Mouse (Mus musculus) layer of hippocampus, adult 9-10 months (tissue): ENCODE results near the gene Atp6v0d1.

ENCODE experiments used
- DNase-seq: peaks from one replicate; pipeline ENCODE4 v3.0.0; 2022; ENCODE audit warnings: low spot score

Atp6v0d1 gene

DNA sequence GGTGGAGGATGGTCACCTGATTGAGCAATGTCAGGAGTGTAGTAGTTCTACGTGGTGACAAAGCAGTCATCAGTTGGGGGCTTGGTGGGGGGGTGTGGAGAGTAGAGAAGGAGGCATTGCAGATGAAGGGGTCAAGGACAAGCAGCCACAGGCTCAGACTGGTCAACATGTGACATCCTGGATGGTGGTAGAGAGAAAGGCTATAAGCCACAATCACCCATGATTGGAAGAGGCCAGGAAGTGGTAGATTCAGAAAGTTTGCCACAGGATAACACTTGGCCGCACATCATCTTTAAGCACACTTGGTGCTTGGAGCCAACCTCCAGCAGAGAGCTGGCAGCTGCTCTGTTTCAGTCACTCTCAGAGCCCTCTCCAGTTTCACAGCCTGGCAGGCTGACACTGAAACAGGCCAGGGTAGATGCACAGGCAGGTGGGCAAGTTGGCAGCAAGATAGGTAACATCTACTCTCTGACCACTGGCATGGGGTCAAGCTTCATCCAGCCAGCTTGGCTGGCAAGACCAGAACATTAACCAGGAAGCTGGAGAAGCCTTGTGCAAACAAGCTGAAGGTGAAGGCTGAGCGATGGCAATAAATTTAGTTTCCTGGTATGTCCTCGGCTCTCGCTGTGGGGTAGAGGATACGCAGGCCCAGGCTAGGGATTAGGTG, 28.7 kb downstream of the Atp6v0d1 start:
- DNase-seq, result no peak

DNA sequence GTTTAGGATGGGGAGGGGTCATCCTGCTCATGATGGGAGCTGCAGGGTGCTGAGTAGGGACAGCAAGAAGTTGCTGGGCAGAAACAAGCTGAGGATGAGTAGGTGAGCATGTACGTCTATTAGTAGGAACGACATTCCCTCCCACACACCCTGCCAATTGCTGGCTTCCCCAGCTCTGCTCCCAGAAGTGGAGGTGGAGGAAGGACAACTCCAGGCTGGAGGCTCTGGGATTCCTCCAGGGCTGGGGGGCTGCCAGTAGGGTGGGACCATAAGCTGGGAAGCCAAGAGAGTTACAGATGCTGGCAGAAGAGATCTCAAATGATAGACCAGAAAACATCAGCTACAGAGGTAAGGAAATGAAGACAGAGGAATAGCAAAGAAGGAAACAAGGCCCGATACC, 29.3 kb downstream of the Atp6v0d1 start:
- no peak for DNase-seq

DNA sequence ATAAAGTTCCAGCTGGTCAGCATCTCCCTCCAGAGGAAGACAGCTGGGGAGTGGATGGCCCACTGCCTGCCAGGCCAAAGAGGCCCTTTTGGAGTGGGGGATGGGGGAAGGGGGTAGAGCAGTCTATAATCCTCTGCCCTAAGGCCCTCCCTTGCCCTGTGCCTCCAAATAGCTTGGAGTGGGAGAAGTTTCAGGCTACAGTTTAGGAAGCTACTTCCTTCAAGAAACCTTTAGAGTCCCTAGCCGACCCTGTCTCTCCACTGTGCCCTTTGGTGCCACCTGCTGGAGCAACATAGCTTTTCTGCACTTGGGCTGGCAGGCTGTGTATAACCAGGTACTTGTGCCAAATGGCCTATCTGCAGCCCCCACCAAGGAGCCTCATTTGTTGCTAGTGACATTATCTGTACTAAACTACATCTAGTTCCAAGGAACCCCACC, 31.9 kb downstream of the Atp6v0d1 start:
- peak; percentile 31 for DNase-seq

DNA sequence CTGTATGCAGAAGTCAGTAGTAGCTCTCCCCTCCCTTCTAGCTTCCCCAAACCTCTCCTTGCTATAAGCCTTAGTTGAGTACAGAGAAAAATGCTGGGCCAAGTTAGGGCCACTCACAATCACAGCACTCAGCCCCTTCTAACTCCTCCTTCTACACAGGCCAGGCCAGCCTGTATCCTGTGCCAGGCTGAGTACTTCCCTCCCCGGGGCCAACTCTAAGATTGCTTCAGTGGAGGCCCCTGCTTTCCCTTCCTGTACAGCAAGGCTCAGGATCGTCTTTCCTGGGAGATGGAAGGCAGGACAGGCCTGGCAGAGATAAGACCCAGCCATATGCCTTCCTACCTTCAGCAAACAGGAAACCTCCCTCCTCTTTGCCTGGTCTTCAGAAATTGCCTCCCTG, 32.4 kb downstream of the Atp6v0d1 start:
- DNase-seq, result no peak

DNA sequence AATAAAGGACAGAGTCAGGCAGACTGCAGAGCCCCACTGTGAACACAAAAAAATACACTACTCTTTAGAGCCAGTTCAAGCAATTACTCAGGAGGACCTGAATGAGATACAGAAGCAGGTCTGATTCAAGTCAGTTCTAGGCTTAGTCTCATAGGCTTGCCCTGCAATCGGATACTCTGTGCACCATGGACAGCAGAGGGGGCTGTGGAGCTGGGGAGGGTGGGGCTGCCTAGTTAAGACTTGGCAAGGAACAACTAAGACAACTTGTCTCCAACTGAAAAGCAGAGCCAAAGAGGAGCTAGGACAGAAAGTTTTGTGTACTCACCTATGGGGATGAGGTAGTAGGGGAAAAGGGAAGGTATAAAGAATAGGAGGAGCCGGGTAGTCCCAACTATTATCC, 34.1 kb downstream of the Atp6v0d1 start:
- no peak for DNase-seq

DNA sequence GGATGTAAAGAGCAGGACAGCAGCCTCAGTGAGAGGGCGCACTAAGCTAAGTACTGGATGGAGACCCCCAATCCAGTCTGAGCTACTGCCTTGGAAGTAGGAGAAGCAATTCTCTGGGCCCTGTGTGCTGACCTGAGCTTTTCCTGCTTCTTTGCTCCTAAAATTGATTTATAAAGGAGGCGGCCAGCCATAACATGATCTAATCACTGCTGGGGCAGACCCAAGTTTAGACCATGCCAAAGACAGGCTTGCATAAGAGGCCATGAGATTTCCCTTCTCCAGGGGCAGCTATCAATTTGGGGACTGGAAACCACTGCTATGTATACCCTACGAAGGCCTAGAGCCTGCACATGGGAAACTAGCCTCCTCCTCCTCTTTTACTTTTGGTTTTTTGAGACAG, 36.6 kb downstream of the Atp6v0d1 start:
- no peak for DNase-seq

DNA sequence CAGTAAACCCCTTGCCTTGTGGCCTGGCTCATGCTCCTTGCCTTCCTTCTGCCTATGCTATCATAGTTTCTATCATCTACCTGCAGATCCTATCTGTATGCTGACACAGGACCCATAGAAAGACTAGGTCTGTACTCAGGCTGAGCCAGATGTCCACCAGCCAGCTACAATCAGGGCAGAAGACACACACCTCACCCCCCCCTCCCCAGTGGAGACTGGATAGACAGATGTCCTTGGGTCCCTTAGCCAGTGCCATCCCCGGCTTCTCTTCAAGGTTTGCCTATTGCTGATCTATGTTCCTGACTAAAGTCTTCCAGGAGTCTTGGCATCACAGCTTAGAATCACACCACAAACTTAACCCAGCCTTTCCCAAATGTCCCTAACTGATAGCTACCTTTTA, 37.6 kb downstream of the Atp6v0d1 start:
- DNase-seq, result no peak

DNA sequence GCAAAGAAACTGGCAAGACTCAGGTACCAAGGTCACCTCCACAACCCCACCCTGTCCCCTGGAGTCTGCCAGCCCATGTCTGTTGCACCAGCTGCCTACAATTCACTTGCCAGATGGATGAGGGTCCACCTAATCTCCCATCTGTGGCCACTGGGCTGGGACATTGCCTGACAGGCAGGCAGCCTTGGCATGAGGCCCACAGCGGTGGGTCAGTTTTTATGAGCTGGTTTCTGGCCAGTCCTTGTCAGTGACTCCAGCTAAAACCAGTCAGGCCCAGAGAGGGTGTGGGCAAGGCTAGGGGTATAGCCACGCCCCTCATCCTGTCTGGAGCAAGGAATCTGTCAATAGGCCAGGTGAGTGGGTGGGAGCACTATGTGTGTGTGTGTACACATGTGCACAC, 38.7 kb downstream of the Atp6v0d1 start:
- DNase-seq, result no peak

DNA sequence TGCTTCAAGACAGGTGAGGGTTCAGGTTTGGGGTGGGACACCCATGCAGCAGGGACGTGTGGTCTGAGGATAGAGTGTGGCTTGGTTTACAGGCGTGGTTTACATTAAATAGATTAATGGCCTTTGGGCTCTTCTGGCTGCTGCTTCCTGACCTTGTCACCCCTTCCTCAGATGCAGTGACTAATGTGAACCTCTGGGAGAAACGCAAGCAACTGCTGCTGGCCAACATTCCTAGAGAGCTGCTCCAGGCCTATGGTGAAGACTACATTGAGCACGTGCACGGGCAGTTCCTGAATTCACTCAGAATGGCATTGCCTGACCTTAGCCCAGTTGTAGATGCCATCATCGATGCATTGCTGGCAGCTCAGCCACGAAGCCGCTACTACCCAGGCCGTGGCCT, 43.0 kb downstream of the Atp6v0d1 start:
- no peak for DNase-seq

DNA sequence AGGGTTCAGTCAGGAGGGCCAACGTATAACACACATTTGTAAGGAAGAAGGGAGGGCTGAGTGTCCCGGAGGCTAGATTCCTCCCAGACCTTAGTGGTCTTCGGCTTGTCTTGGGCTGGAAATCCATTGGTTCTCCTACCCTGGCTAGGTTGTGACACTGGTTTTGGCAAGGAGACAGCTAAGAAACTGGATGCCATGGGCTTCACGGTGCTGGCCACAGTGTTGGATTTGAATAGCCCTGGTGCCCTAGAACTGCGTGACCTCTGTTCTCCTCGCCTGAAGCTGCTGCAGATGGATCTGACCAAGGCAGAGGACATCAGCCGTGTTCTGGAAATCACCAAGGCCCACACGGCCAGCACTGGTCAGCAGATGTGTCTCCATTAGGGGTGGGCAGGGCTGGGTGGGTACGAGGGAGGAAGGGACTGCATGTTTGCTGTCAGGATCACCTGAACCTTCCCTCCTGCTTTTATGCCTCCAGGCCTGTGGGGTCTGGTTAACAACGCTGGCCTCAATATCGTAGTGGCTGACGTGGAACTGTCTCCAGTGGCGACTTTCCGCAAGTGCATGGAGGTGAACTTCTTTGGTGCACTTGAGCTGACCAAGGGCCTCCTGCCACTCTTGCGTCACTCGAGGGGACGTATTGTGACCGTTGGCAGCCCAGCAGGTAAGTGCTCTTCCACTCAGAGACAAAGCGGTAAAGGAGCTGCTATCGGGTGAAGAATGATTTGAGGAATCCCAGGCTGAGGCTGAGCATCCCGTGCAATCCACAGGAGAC, 43.7 kb downstream of the Atp6v0d1 start:
- no peak for DNase-seq

DNA sequence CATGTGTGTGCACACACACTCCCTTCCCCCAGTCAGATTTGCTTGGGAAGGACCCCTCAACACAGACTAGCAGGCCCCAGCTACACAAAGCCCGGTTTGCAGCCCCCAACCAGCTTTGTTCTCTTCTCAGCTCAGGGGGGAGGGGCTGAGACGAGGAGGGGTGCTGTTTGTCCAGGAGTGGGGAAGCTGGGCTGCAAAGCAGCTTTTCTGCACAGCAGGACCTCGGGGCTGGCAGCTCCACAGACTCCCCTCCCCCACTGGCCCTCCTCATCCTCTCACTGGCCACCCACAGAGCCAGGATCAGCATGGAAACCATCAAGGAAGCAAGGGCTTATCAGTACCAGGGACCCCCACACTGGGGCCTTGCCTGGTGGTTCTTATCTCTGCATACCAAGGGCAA, 44.8 kb downstream of the Atp6v0d1 start:
- DNase-seq, result no peak

DNA sequence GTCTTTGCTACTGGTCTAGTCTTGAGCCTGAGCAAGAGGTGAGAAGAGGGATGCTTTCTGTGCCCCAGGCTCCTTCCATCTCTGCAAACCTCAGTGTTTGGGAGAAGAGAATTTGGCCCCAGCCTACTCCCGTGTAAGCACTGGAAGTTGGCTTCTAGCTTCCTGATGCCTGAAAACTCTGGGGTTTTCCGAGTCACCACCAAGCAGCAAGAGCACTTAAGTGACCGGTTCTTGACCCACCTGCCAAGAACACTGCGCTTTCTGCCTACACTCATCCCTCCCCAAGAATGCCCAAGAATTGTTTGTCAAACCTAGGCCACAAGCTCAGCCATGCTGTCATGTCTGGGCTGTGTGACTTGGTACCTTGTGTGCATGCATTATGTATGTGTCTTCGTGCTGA, 45.3 kb downstream of the Atp6v0d1 start:
- DNase-seq, result no peak

DNA sequence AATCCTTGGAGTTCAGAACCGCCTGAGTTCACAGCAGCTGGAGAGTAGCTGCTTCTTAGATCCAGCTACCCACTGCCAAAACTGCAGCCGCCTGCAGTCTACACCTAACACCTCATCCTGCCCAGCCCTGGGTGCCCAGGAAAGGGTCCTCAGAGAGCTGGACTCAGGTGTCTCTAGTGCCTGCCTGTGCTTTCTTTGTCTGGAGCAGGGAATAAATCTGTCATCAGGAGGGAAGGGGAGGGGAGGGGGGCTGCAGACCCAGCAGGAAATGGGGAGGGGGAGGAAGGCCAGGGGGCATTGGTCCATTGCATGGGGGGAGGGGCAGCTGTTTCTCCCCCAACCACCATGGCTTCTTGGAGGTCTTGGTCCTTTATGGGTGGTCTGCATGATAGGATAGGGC, 46.3 kb downstream of the Atp6v0d1 start:
- no peak for DNase-seq

DNA sequence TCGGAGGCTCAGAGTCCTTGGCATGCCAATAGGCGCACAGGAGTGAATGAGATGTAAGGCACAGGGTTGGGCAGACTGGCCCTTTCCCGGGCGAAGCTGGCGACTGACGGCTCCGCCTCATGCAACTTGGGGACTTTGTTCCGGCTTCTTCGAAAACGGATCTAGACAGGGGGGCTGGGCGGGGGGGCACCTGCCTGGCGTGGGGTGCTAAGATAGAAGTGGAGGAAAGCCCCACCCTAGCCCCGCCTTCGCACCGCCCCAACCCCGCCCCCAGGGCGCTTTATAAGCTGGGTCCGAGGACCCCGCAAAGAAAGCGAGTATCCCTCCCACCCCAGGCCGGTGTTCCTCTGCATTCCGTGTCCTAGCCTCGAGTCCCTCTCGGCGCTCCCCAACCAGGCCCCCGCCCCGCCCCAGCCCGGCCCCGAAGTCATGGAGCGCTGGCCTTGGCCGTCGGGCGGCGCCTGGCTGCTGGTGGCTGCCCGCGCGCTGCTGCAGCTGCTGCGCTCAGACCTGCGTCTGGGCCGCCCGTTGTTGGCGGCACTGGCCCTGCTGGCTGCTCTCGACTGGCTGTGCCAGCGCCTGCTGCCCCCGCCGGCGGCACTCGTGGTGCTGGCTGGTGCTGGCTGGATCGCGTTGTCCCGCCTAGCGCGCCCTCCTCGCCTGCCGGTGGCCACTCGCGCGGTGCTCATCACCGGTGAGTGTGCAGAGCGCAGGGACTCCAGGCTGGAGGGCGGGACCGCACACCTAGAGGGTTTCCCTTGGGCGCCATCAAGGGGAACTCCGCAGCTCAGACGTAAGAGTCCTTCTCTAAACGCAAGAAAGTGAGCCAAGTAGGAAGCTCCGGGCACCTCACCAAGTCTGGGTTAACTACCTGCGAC, 47.2 kb downstream of the Atp6v0d1 start, which contains the start of gene Hsd11b2:
Hsd11b2 (plus strand) TSS at position 320 of the 878 bp plus-strand sequence.
- no peak for DNase-seq

DNA sequence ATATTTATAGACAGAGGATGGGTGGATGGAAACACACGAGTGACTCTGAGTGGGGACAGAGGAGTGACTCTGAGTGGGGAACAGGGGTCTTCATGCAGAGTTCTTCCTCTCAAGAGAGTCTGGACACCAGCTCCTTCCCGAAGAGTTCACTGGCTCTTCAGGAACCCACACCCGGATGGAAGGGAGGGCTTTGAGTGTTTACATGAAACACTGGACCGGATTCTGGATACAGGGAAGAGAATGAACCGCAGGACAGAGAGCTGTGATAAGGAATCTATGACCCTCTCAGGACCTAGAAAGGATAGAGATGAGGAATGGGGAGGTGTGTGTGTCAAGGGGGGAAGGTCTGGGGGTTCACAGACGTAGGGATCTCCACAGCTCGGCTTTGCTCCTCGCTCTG, 48.5 kb downstream of the Atp6v0d1 start:
- no peak for DNase-seq

DNA sequence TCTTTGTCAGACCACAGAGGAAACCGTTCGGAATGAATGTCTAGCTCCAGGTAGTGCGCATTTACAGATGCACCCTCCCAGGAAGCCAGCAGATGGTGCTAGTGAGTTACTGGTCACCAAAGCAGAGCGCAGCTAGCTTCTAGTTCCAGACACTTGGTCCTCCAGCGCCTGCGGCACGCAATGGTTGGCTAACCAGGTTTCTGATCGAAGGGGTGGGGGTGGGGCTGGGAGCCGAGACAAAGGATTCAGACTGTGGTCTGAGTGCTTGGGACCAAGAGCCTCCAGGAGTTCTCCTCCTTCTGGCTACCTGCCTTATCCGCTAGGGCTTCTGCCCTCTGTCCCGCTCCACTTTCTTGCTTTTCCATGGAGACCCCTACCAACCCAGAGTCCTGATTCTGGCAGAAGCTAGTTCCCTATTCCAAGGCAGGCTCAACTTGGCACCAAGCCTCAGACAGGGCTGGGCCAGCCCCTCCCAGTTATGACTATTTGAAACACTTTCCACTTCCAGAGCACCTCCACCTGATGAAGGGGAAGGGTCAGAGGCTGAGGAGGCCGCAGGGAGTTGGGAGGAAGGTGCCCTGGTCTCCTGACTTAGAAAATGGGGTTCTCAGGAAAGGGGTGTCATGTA, 49.7 kb downstream of the Atp6v0d1 start:
- DNase-seq, result peak; percentile 64

DNA sequence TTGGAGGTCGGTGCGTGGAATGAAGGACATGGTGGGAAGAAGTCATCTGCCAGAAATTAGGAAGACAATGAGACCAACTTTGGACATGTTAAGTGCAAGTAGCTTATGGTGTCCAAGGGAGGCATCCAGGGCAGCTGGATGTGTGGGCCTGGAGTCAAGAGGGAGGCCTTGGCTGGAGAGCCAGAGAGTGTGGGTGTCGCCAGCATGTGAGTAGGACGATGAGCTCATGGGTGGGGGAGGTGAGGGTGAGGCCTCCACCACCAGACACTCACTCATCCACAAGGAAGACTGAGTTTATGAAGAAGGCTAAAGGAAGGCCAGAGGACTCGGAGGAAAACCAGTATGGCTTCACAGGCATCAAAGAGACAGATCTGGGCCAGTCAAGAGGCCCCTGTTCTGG, 51.2 kb downstream of the Atp6v0d1 start:
- DNase-seq, result no peak

DNA sequence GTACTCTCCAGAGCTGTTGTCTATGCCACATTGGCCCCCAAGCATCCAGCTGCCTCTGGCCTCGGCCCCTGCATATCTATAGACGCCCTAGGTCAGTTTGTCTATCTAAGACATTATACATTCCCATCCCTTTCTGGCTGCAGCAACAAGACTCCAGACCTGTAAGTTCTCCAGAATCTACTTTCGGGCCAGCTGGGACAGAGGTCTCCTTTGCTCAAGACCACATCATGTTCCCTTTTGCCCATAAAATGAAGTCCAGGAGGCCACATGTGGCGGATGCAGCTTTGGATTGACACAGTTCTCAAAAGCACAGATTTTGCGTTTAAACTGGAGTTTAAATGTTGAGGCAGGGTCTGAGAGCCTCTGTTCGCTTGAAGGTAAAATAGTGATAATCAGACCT, 51.7 kb downstream of the Atp6v0d1 start:
- no peak for DNase-seq

DNA sequence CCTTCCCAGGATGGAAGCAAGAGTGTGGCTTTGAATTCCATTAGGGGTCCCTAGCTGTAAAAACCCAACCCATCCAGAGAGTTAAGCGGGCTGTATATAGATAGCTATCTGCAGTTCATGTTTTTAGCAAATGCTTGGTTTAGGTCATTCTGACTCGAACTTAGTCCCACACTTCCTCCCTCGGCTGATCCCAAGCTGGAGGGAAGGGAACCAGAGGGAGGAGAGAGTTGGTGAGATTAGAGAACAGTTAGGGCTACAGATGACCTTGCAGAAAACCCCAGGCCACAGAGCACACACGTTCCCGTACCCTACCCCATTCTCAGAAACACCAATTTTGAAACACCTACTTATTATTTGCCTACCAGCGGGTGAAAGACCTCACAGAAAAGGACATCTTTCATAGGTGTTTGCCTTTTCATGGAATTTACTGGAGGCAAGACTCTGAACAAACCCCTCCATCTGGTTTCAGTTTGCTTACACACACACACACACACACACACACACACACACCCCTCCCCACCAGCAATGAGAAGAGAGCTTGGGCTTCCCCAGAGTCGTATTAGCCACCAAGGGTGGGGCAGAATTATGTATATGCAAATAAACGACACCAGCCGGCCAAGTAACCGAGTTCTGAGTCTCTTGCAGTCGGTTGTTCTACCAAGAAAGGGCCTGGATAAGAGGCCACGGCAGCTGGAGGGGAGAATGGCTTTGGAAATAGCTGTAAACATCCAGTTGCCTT, 55.7 kb downstream of the Atp6v0d1 start:
- no peak for DNase-seq

DNA sequence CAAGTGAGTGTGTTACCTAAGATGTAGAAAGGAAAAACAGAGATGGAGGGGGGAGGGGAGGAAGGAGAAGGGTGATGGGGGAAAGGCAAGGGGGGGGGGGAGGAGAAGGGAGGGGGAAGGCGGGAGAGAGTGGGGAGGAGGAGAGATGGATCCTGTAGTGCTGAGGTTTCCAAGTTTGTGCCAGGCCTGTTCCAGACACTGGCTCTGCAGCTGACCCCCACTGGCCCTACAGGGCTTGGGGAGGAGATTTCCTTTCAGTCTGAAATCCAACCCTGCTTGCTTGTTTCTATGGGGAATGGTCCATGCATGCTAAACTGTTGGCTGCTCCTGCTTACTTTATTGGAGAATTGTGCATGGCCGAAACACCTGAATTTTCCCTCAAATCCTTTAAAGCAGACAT, 57.1 kb downstream of the Atp6v0d1 start:
- no peak for DNase-seq

DNA sequence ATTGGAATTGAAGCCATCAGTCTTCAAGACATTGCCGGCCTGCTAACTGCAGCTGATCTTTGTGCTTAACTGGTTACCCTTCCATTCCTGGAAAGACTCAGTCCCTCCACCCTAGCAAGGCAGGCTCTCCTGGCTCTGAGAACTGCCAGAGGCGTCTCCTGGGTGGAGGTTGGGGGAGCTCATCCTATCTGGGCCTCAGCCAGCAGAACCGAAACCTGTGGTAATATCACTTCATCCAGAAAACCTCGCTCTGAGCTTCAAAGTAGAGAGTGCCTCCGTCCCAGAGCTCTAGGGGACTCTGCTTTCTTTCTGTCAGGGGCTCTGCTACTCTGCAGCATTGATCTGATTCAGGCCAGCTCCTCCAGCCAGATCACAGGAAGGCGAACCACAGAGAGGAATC, 58.9 kb downstream of the Atp6v0d1 start:
- DNase-seq, result no peak

DNA sequence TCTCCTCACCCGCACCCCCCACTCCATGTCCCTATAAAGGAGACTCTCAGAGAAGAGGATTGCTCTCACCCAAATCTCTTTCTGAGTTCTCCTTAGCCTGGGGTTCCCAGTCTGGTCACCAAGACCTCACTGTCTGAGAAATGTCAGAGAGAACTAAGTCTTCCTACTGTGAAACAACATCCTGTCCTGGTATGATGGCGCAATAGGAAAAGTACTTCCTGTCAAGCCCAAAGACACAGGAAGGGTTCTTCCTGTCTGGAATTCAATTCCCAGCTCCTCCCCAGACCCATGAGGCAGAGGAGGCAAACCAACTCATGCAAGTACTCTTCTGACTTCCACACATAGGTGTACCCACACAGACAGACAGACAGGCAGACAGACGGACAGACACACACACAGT, 61.2 kb downstream of the Atp6v0d1 start:
- DNase-seq, result no peak
